Mouse (Mus musculus) retina, embryonic 14.5 days (tissue): Measurements from ENCODE around the gene Itih3.

ENCODE experiments used
- DNase-seq: peaks from one replicate; pipeline ENCODE4 v3.0.0-alpha.2; 2015; ENCODE audit warnings: low spot score

Gene Itih3

GRCm38 (mm10) chr14:30923375-30924105 lies at the start of gene Itih3:
Itih3 (minus strand) TSS chr14:30923760.
- no peak for DNase-seq

- DNase-seq, result no peak
Observed at GRCm38 (mm10) chr14:30960366-30960765, 36.8 kb upstream of the Itih3 start.

- no peak for DNase-seq
Observed at GRCm38 (mm10) chr14:30959031-30959430, 35.5 kb upstream of the Itih3 start.

- no peak for DNase-seq
Observed at GRCm38 (mm10) chr14:30958517-30958916, 35.0 kb upstream of the Itih3 start.

GRCm38 (mm10) chr14:30951154-30951825 lies 27.7 kb upstream of the Itih3 start, which contains the start of gene Nek4:
Nek4 (plus strand) TSS chr14:30951377.
- DNase-seq, result peak; percentile 99

- no peak for DNase-seq
Observed at GRCm38 (mm10) chr14:30949986-30950385, 26.4 kb upstream of the Itih3 start.

GRCm38 (mm10) chr14:30944745-30945144 lies 21.2 kb upstream of the Itih3 start:
- DNase-seq, result no peak

- peak; percentile 72 for DNase-seq
Observed at GRCm38 (mm10) chr14:30943860-30944674, 20.5 kb upstream of the Itih3 start.

- no peak for DNase-seq
Observed at GRCm38 (mm10) chr14:30943038-30943437, 19.5 kb upstream of the Itih3 start, which contains the start of gene Itih1. Itih1 (minus strand) TSS chr14:30943289.

GRCm38 (mm10) chr14:30942254-30942653 lies 18.7 kb upstream of the Itih3 start:
- DNase-seq, result no peak

- DNase-seq, result no peak
Observed at GRCm38 (mm10) chr14:30933351-30933750, 9.8 kb upstream of the Itih3 start.

- DNase-seq, result no peak
Observed at GRCm38 (mm10) chr14:30930386-30930785, 6.8 kb upstream of the Itih3 start.

- DNase-seq, result no peak
Observed at GRCm38 (mm10) chr14:30925492-30925891, 1.9 kb upstream of the Itih3 start.

GRCm38 (mm10) chr14:30922053-30922670 lies 1.4 kb downstream of the Itih3 start:
- peak; percentile 7 for DNase-seq

GRCm38 (mm10) chr14:30916516-30916915 lies 7.0 kb downstream of the Itih3 start:
- no peak for DNase-seq

GRCm38 (mm10) chr14:30913404-30913803 lies 10.2 kb downstream of the Itih3 start:
- no peak for DNase-seq

- DNase-seq, result no peak
Observed at GRCm38 (mm10) chr14:30912641-30913040, 10.9 kb downstream of the Itih3 start.

- DNase-seq, result no peak
Observed at GRCm38 (mm10) chr14:30911141-30911540, 12.4 kb downstream of the Itih3 start.

GRCm38 (mm10) chr14:30907814-30908265 lies 15.7 kb downstream of the Itih3 start:
- no peak for DNase-seq

- no peak for DNase-seq
Observed at GRCm38 (mm10) chr14:30906001-30906400, 17.6 kb downstream of the Itih3 start.

- no peak for DNase-seq
Observed at GRCm38 (mm10) chr14:30904307-30904706, 19.3 kb downstream of the Itih3 start.

GRCm38 (mm10) chr14:30903036-30903435 lies 20.5 kb downstream of the Itih3 start:
- no peak for DNase-seq
